Mouse (Mus musculus) spleen, postnatal 4 days (tissue): ENCODE results near the gene Ifitm1.

Source experiments
- DNase-seq, 2 experiments: peaks; one replicate each; pipeline ENCODE4 v3.0.0; 2022; ENCODE audit warnings: low spot score in 2 of 2

Ifitm1 gene

GRCm38 (mm10) chr7:140966921-140967320, at the start of gene Ifitm1:
Ifitm1 (plus strand) TSS chr7:140967221.
- DNase-seq: no peak

- no peak for DNase-seq
Observed at GRCm38 (mm10) chr7:140919911-140920310, 47.1 kb upstream of the Ifitm1 start.

- DNase-seq: peak in 1 of 2 experiments; percentile 51
Observed at GRCm38 (mm10) chr7:140920418-140921029, 46.5 kb upstream of the Ifitm1 start, which contains the start of gene Nlrp6. Nlrp6 (plus strand) TSS chr7:140920902.

GRCm38 (mm10) chr7:140921225-140921975, 45.6 kb upstream of the Ifitm1 start:
- DNase-seq: no peak

GRCm38 (mm10) chr7:140922398-140923069, 44.5 kb upstream of the Ifitm1 start:
- DNase-seq: no peak

GRCm38 (mm10) chr7:140923070-140923775, 43.8 kb upstream of the Ifitm1 start:
- no peak for DNase-seq

GRCm38 (mm10) chr7:140927181-140927580, 39.8 kb upstream of the Ifitm1 start:
- no peak for DNase-seq

- no peak for DNase-seq
Observed at GRCm38 (mm10) chr7:140938436-140938835, 28.6 kb upstream of the Ifitm1 start.

GRCm38 (mm10) chr7:140938896-140939295, 28.1 kb upstream of the Ifitm1 start:
- DNase-seq: no peak

- no peak for DNase-seq
Observed at GRCm38 (mm10) chr7:140939669-140940171, 27.3 kb upstream of the Ifitm1 start.

- peak; percentile 79 to 89 for DNase-seq
Observed at GRCm38 (mm10) chr7:140941222-140942051, 25.6 kb upstream of the Ifitm1 start, which contains the start of gene Pgghg. Pgghg (plus strand) TSS chr7:140941391.

- no peak for DNase-seq
Observed at GRCm38 (mm10) chr7:140942341-140942740, 24.7 kb upstream of the Ifitm1 start.

- DNase-seq: no peak
Observed at GRCm38 (mm10) chr7:140942811-140943210, 24.2 kb upstream of the Ifitm1 start.

GRCm38 (mm10) chr7:140943356-140943755, 23.7 kb upstream of the Ifitm1 start:
- no peak for DNase-seq

- no peak for DNase-seq
Observed at GRCm38 (mm10) chr7:140944236-140944635, 22.8 kb upstream of the Ifitm1 start.

- DNase-seq: no peak
Observed at GRCm38 (mm10) chr7:140945247-140945646, 21.8 kb upstream of the Ifitm1 start.

- DNase-seq: no peak
Observed at GRCm38 (mm10) chr7:140946311-140946710, 20.7 kb upstream of the Ifitm1 start.

- no peak for DNase-seq
Observed at GRCm38 (mm10) chr7:140946980-140947379, 20.0 kb upstream of the Ifitm1 start.

- no peak for DNase-seq
Observed at GRCm38 (mm10) chr7:140948161-140948560, 18.9 kb upstream of the Ifitm1 start.

GRCm38 (mm10) chr7:140949255-140949654, 17.8 kb upstream of the Ifitm1 start:
- DNase-seq: no peak
